Mouse (Mus musculus) thymus, adult 2 months (tissue): ENCODE results near the gene Fhit. TPM values are rescaled to one million over a fixed set of nuclear protein-coding genes. Genes with fewer than 3 reads are reported as not detected.

Experiments used
- DNase-seq: peaks from one replicate; pipeline ENCODE4 v3.0.0; 2021
- H3K27ac ChIP-seq: fragments of 200-500 bp; 2 replicates; pipeline ENCODE4 v1.5.1; 2012; ENCODE audit warnings: low read length, control low read depth; ENCODE audit not compliant: control insufficient read depth, insufficient read depth
- H3K27me3 ChIP-seq: fragments of 200-500 bp; 2 replicates; pipeline ENCODE4 v1.6.1; 2012; ENCODE audit warnings: mild to moderate bottlenecking, low read length, moderate library complexity, mixed read lengths; ENCODE audit not compliant: control insufficient read depth, insufficient read depth
- H3K36me3 ChIP-seq: fragments of 200-500 bp; 2 replicates; pipeline ENCODE4 v1.6.1; 2012; ENCODE audit warnings: mild to moderate bottlenecking, low read length, moderate library complexity; ENCODE audit not compliant: control insufficient read depth, insufficient read depth
- H3K4me1 ChIP-seq: fragments of 200-500 bp; replicated peaks from 2 replicates; pipeline ENCODE4 v1.6.1; 2012; ENCODE audit warnings: low read length; ENCODE audit not compliant: control insufficient read depth, insufficient read depth
- H3K4me3 ChIP-seq: fragments of 200-500 bp; 2 replicates; pipeline ENCODE4 v1.5.1; 2012; ENCODE audit warnings: mild to moderate bottlenecking, low read length, control low read depth, moderate library complexity; ENCODE audit not compliant: control insufficient read depth, insufficient read depth
- CTCF ChIP-seq: fragments of 200-500 bp; IDR thresholded peaks from 2 replicates; pipeline ENCODE4 v1.5.1; 2012; ENCODE audit warnings: mild to moderate bottlenecking, control low read depth, low read length, moderate library complexity, borderline replicate concordance; ENCODE audit not compliant: control insufficient read depth, poor library complexity, insufficient read depth; ENCODE audit errors: extremely low read depth
- POLR2A ChIP-seq: fragments of 200-500 bp; IDR thresholded peaks from 2 replicates; pipeline ENCODE4 v1.6.1; 2012; ENCODE audit warnings: mild to moderate bottlenecking, low read length, control low read depth, moderate library complexity; ENCODE audit not compliant: control insufficient read depth, poor library complexity, insufficient read depth; ENCODE audit errors: extremely low read depth
- WGBS: fragments of 180-500 bp; shearing (Covaris S2); methylation state at CpG from one replicate; pipeline ENCODE4 v1.1.7; 2018; 5-methylcytosine and 5-hydroxymethylcytosine counted together
- polyA plus RNA-seq: library from polyadenylated mRNA; depleted of rRNA; stranded (reverse); fragments of >200 nt; gene quantifications from 2 replicates; pipeline ENCODE4 v1.2.3, GENCODE M21; 2012

Gene Fhit
- polyA plus RNA-seq, 1 experiment = 5.4 TPM

GRCm38 (mm10) chr14:10020400-10021140 is 1141.3 kb downstream of the Fhit start:
- Histone ChIP-seq H3K4me3 (no peak overlapping the region), H3K36me3 (no peaks in the 10 kb centered on the region), H3K4me1 (no peaks in the 10 kb centered on the region), H3K27me3 (no peaks in the 10 kb centered on the region), H3K27ac (no peak overlapping the region)
- TF ChIP-seq CTCF (no peak), POLR2A (no peak)
- no peak for DNase-seq
- WGBS = 89% methylated on average over 5 of the region's 5 CpGs

- no peak for DNase-seq
- WGBS = 87% methylated on average over 1 of the region's 1 CpGs
- Histone ChIP-seq H3K27me3 (no peaks in the 10 kb centered on the region), H3K4me3 (no peak overlapping the region), H3K36me3 (no peaks in the 10 kb centered on the region), H3K4me1 (no peaks in the 10 kb centered on the region), H3K27ac (no peak overlapping the region)
- TF ChIP-seq POLR2A (no peak), CTCF (no peak)
These were observed 1148.0 kb downstream of the Fhit start for GRCm38 (mm10) chr14:10013817-10014266.

GRCm38 (mm10) chr14:10013003-10013816 is 1148.6 kb downstream of the Fhit start:
- Histone ChIP-seq H3K4me3 (no peak overlapping the region), H3K36me3 (no peaks in the 10 kb centered on the region), H3K4me1 (no peaks in the 10 kb centered on the region), H3K27me3 (no peaks in the 10 kb centered on the region), H3K27ac (no peak overlapping the region)
- TF ChIP-seq CTCF = no peak
- no peak for TF ChIP-seq POLR2A
- WGBS = 88% methylated on average over 7 of the region's 7 CpGs
- DNase-seq = no peak

- Histone ChIP-seq H3K4me3 (no peak overlapping the region), H3K36me3 (no peaks in the 10 kb centered on the region), H3K4me1 (no peaks in the 10 kb centered on the region), H3K27ac (no peak overlapping the region), H3K27me3 (no peaks in the 10 kb centered on the region)
- 88% methylated on average over 5 of the region's 5 CpGs for WGBS
- TF ChIP-seq POLR2A (no peak), CTCF (no peak)
- DNase-seq = no peak
These were observed 1155.6 kb downstream of the Fhit start for GRCm38 (mm10) chr14:10006278-10006677.

GRCm38 (mm10) chr14:10003847-10004246 is 1158.0 kb downstream of the Fhit start:
- Histone ChIP-seq H3K4me3 (no peak overlapping the region), H3K36me3 (no peaks in the 10 kb centered on the region), H3K4me1 (no peaks in the 10 kb centered on the region), H3K27me3 (no peaks in the 10 kb centered on the region), H3K27ac (no peak overlapping the region)
- WGBS = 93% methylated on average over 2 of the region's 2 CpGs
- TF ChIP-seq POLR2A (no peak), CTCF (no peak)
- no peak for DNase-seq

- no peaks in the 10 kb centered on the region for H3K4me1 ChIP-seq
- no peak overlapping the region for H3K27ac ChIP-seq
- no peak for DNase-seq
- WGBS = 86% methylated on average over 1 of the region's 1 CpGs
- TF ChIP-seq CTCF (no peak), POLR2A (no peak)
- no peaks in the 10 kb centered on the region for H3K27me3 ChIP-seq
- H3K36me3 ChIP-seq = no peaks in the 10 kb centered on the region
- no peak overlapping the region for H3K4me3 ChIP-seq
These were observed 1171.2 kb downstream of the Fhit start for GRCm38 (mm10) chr14:9990677-9991076.
